Mouse (Mus musculus): ENCODE data around the gene Fgf22.

Fgf22 gene

GRCm38 (mm10) chr10:79783920-79784800 lies 29.3 kb downstream of the Fgf22 start:
- H3K27me3 ChIP-seq (ENCODE audit: insufficient read depth, low read length), result peaks cover 52% of the 10 kb centered on the region
- TF ChIP-seq CTCF (conservative IDR thresholded peaks at IDR 0.05; ENCODE audit: low read length), result peak; percentile 67
- TF ChIP-seq NANOG (IDR thresholded peaks at IDR 0.05; ENCODE audit: borderline replicate concordance, low read length), result no peak
- no peak for TF ChIP-seq POU5F1 (IDR thresholded peaks at IDR 0.05; ENCODE audit: borderline replicate concordance, low read length)
- no peaks in the 10 kb centered on the region for H3K9me3 ChIP-seq (ENCODE audit: low read length)
- peak overlapping the region; percentile 59 for H3K4me3 ChIP-seq (replicated peaks; ENCODE audit: low read length)
- peaks cover 39% of the 10 kb centered on the region for H3K4me1 ChIP-seq (replicated peaks; ENCODE audit: low read depth, low read length)
- H3K36me3 ChIP-seq (ENCODE audit: insufficient read depth, low read length), result no peaks in the 10 kb centered on the region

DNA sequence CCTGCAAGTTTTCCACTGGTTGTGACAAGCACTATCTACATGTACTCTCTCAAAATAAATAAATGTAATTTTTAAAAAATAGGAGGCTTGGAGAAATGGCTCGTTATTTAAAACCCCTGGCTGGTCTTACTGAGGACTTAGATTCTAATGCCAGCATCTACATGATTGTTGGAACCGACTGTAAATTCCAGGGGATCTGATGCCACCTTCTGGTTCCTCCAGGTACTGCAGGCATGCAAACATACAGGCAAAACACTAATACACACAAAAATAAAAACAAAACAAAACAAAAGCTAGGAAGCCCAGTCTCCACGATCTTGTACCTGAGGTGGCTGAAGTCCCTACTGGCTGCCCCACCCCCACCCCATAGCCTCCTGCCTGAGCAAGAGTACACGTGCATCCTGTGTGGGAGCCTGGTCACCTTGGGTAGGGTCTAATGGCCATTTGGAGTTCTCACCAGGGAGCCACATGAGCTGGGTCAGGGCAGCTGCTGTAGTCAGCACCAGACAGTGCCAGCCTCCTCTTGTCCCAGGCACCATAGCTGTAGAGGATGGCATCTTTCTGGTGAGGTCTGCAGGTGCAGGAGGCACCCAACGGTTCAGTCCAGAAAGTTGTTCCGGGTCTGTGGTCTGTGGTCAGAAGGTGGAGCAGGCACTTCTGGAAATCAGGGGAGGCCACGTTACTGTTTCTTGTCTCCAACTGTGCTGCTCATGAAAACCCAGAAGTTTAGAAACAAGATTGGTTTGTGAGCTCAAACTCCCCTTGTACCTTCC lies 33.7 kb downstream of the Fgf22 start:
- Histone ChIP-seq H3K27me3 (ENCODE audit: insufficient read depth, low read length) (peaks cover 42% of the 10 kb centered on the region), H3K36me3 (ENCODE audit: insufficient read depth, low read length) (no peaks in the 10 kb centered on the region), H3K4me1 (replicated peaks; ENCODE audit: low read depth, low read length) (peaks cover 19% of the 10 kb centered on the region), H3K4me3 (replicated peaks; ENCODE audit: low read length) (no peak overlapping the region), H3K9me3 (ENCODE audit: low read length) (no peaks in the 10 kb centered on the region)
- no peak for TF ChIP-seq POU5F1 (IDR thresholded peaks at IDR 0.05; ENCODE audit: borderline replicate concordance, low read length)
- no peak for TF ChIP-seq NANOG (IDR thresholded peaks at IDR 0.05; ENCODE audit: borderline replicate concordance, low read length)
- TF ChIP-seq CTCF (conservative IDR thresholded peaks at IDR 0.05; ENCODE audit: low read length), result peak; percentile 99

DNA sequence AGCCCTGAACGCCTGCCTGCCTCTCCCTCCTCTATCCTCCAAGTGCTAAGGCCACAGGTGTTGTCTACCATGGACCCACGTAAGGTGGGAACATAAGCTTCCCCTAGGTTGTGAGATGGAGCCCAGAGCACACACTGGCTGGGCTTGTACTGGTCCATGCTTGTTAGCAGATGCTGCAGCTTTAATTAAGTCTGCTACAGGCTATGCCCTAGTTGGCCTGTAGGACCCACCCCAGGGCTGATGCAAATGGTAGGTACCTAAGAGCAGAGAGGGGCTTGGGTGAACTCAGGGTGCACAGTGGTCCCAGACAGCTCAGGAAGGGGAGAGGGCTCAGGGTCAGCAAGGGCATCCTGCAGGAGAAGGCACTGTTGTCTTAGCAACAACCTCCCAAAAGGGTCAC lies 34.7 kb downstream of the Fgf22 start:
- Histone ChIP-seq H3K4me1 (replicated peaks; ENCODE audit: low read depth, low read length) (peaks cover 21% of the 10 kb centered on the region), H3K36me3 (ENCODE audit: insufficient read depth, low read length) (no peaks in the 10 kb centered on the region), H3K4me3 (replicated peaks; ENCODE audit: low read length) (no peak overlapping the region), H3K27me3 (ENCODE audit: insufficient read depth, low read length) (peaks cover 45% of the 10 kb centered on the region), H3K9me3 (ENCODE audit: low read length) (no peaks in the 10 kb centered on the region)
- TF ChIP-seq NANOG (IDR thresholded peaks at IDR 0.05; ENCODE audit: borderline replicate concordance, low read length), result no peak
- TF ChIP-seq POU5F1 (IDR thresholded peaks at IDR 0.05; ENCODE audit: borderline replicate concordance, low read length), result no peak
- TF ChIP-seq CTCF (conservative IDR thresholded peaks at IDR 0.05; ENCODE audit: low read length), result no peak

DNA sequence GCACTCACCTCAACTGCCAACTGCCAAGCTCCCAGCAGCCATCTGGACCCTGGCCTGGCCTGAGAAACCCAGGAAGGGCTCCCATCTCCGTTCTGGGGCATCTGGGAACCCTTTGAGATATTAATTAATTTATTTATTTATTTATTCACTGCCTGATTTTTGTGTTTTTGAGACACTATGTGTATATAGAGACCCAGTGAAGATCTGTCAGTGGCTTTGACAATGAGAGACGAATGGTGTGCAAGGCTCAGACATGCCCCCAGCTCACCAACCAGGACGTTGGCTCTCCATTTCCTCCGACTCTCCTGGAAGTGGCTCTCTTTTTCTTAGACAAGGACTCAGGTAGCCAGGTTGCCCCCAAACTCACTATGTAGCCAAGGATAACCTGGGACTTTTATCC lies 36.0 kb downstream of the Fgf22 start, which contains the start of gene Prss57:
Gene Prss57 (minus strand): TSS at position 101 of the 400 bp plus-strand sequence.
- no peak for TF ChIP-seq NANOG (IDR thresholded peaks at IDR 0.05; ENCODE audit: borderline replicate concordance, low read length)
- no peak for TF ChIP-seq CTCF (conservative IDR thresholded peaks at IDR 0.05; ENCODE audit: low read length)
- TF ChIP-seq POU5F1 (IDR thresholded peaks at IDR 0.05; ENCODE audit: borderline replicate concordance, low read length), result no peak
- no peaks in the 10 kb centered on the region for H3K9me3 ChIP-seq (ENCODE audit: low read length)
- peaks cover 29% of the 10 kb centered on the region for H3K4me1 ChIP-seq (replicated peaks; ENCODE audit: low read depth, low read length)
- H3K27me3 ChIP-seq (ENCODE audit: insufficient read depth, low read length), result peaks cover 38% of the 10 kb centered on the region
- H3K36me3 ChIP-seq (ENCODE audit: insufficient read depth, low read length), result no peaks in the 10 kb centered on the region
- H3K4me3 ChIP-seq (replicated peaks; ENCODE audit: low read length), result no peak within 1 kb of the TSS

DNA sequence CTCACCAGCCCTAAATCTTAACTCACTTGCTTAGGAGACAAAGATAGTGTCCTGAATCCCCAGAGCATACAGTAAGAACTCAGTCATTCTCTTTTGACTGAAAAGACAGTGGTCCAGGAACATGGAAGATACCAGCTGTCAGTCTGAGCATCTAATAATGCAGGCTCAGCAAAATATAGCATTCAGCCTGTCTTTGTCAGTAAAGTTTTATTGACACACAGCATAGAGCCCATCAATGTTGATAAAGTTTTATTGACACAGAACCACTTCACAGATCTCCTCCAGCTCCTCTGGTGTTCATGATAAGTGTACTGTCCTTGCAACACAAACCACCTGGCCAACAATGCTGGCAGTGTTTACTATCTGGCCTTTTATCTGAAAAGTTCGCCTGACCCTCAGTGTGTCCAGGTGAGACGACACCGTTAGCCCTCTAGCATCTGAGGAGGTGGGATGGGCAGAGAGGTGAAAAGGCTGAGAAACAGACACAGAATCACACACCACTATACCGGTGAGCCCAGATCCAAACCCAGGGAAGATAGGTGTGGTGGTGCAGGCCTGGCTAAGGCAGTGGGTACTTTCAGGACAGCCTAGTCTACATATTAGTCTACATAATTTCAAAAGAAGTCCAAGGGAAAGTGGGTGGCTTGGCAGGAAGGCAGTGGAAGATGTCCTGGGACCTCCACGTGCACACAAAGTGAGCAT lies 37.6 kb downstream of the Fgf22 start:
- no peaks in the 10 kb centered on the region for H3K9me3 ChIP-seq (ENCODE audit: low read length)
- no peak for TF ChIP-seq NANOG (IDR thresholded peaks at IDR 0.05; ENCODE audit: borderline replicate concordance, low read length)
- peaks cover 38% of the 10 kb centered on the region for H3K27me3 ChIP-seq (ENCODE audit: insufficient read depth, low read length)
- H3K4me3 ChIP-seq (replicated peaks; ENCODE audit: low read length), result no peak overlapping the region
- H3K36me3 ChIP-seq (ENCODE audit: insufficient read depth, low read length), result no peaks in the 10 kb centered on the region
- H3K4me1 ChIP-seq (replicated peaks; ENCODE audit: low read depth, low read length), result peaks cover 45% of the 10 kb centered on the region

DNA sequence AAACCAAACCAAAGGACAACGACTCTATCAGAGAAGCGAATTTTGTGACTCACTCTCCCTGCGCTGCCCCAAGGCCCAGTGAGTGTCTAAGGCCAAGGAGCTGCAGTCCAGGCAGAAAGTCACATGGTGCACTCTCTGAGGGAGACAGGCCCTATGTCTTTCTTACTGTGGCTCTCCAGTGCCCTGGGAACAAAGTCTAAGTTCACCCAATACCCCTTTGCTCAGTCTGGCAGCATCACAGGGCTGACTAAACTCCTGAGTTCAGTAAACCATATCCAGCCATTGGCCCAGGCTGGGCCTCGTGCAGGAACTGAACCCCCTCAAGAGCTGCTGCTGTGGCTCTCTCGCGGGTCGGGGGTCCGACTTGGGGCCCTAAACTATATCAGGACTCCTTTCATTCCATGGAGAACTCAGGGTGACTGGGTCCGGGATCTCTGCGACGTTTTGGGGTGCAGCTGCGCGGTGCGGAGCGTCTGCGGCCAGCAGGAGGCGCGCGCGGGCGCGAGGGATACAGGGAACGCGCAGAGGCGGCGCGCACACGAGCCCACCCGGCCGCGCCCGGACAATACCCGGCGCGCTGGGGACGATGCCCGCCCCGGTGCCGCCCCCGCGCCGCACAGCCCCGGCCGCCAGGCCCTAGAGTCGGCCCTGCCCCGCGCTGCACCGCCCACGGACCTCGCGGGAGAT lies 38.3 kb downstream of the Fgf22 start, which contains the start of gene Palm:
Gene Palm (plus strand): TSS at position 522 of the 687 bp plus-strand sequence.
- peak within 1 kb of the TSS; percentile 91 for H3K4me3 ChIP-seq (replicated peaks; ENCODE audit: low read length)
- no peaks in the 10 kb centered on the region for H3K36me3 ChIP-seq (ENCODE audit: insufficient read depth, low read length)
- TF ChIP-seq NANOG (IDR thresholded peaks at IDR 0.05; ENCODE audit: borderline replicate concordance, low read length), result no peak
- TF ChIP-seq CTCF (conservative IDR thresholded peaks at IDR 0.05; ENCODE audit: low read length), result no peak; the same call in 1 of the 2 replicates
- TF ChIP-seq POU5F1 (IDR thresholded peaks at IDR 0.05; ENCODE audit: borderline replicate concordance, low read length), result no peak
- H3K4me1 ChIP-seq (replicated peaks; ENCODE audit: low read depth, low read length), result peaks cover 52% of the 10 kb centered on the region
- H3K9me3 ChIP-seq (ENCODE audit: low read length), result no peaks in the 10 kb centered on the region
- H3K27me3 ChIP-seq (ENCODE audit: insufficient read depth, low read length), result peaks cover 38% of the 10 kb centered on the region

DNA sequence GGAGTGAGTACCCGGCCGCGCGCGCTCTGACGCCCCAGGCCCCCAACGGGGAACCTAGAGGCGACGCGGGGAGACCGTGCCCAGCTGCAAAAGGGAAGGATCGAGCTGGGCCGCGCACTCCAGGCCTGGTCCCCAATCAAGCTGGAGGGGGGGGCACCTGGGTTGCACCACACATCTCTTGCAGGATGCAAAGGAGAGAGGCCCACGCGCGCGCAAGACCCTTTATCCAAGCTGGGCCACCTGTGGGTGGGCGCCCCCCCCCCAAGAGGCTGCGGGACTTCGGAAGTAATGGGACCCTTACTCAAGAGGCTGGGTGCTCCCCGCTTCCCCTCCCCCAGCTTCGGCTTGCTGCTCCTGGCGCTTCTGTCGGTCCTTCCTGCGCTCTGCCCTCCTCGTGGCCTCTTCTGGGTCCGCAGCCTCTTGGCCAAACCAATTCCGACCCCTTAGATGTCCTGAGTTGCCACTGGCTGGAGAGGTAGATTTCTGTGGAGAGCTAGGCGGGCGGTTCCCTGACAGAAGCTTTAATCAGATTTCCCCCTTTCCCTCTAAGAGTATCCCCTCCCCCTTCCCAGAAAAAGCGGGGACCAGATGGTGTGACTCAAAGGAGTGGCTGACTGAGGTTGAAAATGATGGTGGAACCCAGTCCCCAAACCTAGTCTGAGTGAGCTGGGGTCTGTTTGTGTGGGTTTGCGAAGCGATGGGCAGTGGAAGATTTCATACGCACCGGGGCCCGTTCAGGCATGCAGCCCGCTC lies 39.0 kb downstream of the Fgf22 start:
- peaks cover 35% of the 10 kb centered on the region for H3K27me3 ChIP-seq (ENCODE audit: insufficient read depth, low read length)
- H3K4me1 ChIP-seq (replicated peaks; ENCODE audit: low read depth, low read length), result peaks cover 56% of the 10 kb centered on the region
- TF ChIP-seq CTCF (conservative IDR thresholded peaks at IDR 0.05; ENCODE audit: low read length) (no peak), POU5F1 (IDR thresholded peaks at IDR 0.05; ENCODE audit: borderline replicate concordance, low read length) (no peak), NANOG (IDR thresholded peaks at IDR 0.05; ENCODE audit: borderline replicate concordance, low read length) (no peak)
- H3K9me3 ChIP-seq (ENCODE audit: low read length), result no peaks in the 10 kb centered on the region
- peak overlapping the region; percentile 91 for H3K4me3 ChIP-seq (replicated peaks; ENCODE audit: low read length)
- no peaks in the 10 kb centered on the region for H3K36me3 ChIP-seq (ENCODE audit: insufficient read depth, low read length)
